ENCODE assay signal across 11 mouse cellular contexts in genomic region chr4:134019210-134019609, GRCm38 (mm10). TPM values are rescaled to one million over a fixed set of nuclear protein-coding genes. Genes with fewer than 3 reads are reported as not detected.
DNase-seq lines count a peak whose midpoint lies in the region; ATAC-seq and TF ChIP-seq lines count a peak whose summit lies in the region.
"Had no signal": no experiment of that assay in that cellular context is flagged by ENCODE, and none has a peak within 500 bp of the region (broad histone marks: within the 10 kb centered on the region; RNA-seq: fewer than 3 reads in every experiment).

No protein-coding gene starts in this region.

- H3K27ac ChIP-seq in heart, embryonic 12.5 days (ENCODE audit: poor library complexity, severe bottlenecking) = no peak overlapping the region
- peak overlapping the region; percentile 87 for H3K27ac ChIP-seq in forebrain, embryonic 11.5 days (ENCODE audit: low read depth, low read length)
- H3K27ac ChIP-seq in liver, embryonic 11.5 days (ENCODE audit: low read depth, low read length) = peak overlapping the region; percentile 75
- peak overlapping the region; percentile 66; the same call in 1 of the 2 replicates for H3K27ac ChIP-seq in neural tube, embryonic 14.5 days (ENCODE audit: low read depth, low read length)
- H3K27ac ChIP-seq in cerebellum, adult 2 months (ENCODE audit: insufficient read depth, low read length) = no peak overlapping the region

- no peak for DNase-seq in heart, adult 18-20 months
- DNase-seq in forebrain, embryonic 11.5 days (ENCODE audit: low spot score) = peak; percentile 81
- peak; percentile 54 for DNase-seq in liver, embryonic 11.5 days (ENCODE audit: low spot score)
- no peak for DNase-seq in adrenal gland, postnatal 25 days
- no peak for DNase-seq in cerebellum, adult 2 months
- DNase-seq: B cell, adult 2 months; kidney, postnatal 25 days; lung, adult 2 months had no signal

- no peak overlapping the region for H3K4me3 ChIP-seq in heart, embryonic 12.5 days
- peak overlapping the region; percentile 48 for H3K4me3 ChIP-seq in forebrain, embryonic 11.5 days (ENCODE audit: low read depth, low read length)
- H3K4me3 ChIP-seq in liver, embryonic 11.5 days (ENCODE audit: low read depth, low read length) = peak overlapping the region; percentile 27; the same call in 1 of the 2 replicates
- H3K4me3 ChIP-seq in neural tube, embryonic 14.5 days (ENCODE audit: low read depth, low read length) = peak overlapping the region; percentile 15; the same call in 1 of the 2 replicates
- no peak overlapping the region for H3K4me3 ChIP-seq in cerebellum, adult 2 months (replicated peaks; ENCODE audit: insufficient read depth, low read depth, low read length)

- WGBS in heart, embryonic 12.5 days = 0% methylated on average over 10 of the region's 10 CpGs
- WGBS in forebrain, embryonic 11.5 days = 0% methylated on average over 7 of the region's 10 CpGs
- 3% methylated on average over 9 of the region's 10 CpGs for WGBS in liver, embryonic 11.5 days
- WGBS in neural tube, embryonic 14.5 days = 0% methylated on average over 8 of the region's 10 CpGs
- WGBS in cerebellum, adult 2 months = 5% methylated on average over 10 of the region's 10 CpGs

- no peak for TF ChIP-seq CTCF in cerebellum, adult 2 months (IDR thresholded peaks at IDR 0.05; ENCODE audit: borderline replicate concordance, insufficient read depth, low read depth, low read length)

- no peaks in the 10 kb centered on the region for H3K36me3 ChIP-seq in heart, embryonic 12.5 days
- no peaks in the 10 kb centered on the region for H3K36me3 ChIP-seq in forebrain, embryonic 11.5 days (ENCODE audit: control insufficient read depth, insufficient read depth, low read length)
- no peaks in the 10 kb centered on the region for H3K36me3 ChIP-seq in liver, embryonic 11.5 days (ENCODE audit: control insufficient read depth, insufficient read depth, low read length)
- no peaks in the 10 kb centered on the region for H3K36me3 ChIP-seq in neural tube, embryonic 14.5 days (ENCODE audit: control insufficient read depth, insufficient read depth, low read length)

- H3K4me1 ChIP-seq in heart, embryonic 12.5 days (replicated peaks) = peaks cover 47% of the 10 kb centered on the region
- H3K4me1 ChIP-seq in forebrain, embryonic 11.5 days (replicated peaks; ENCODE audit: control insufficient read depth, insufficient read depth, low read length) = peaks cover 35% of the 10 kb centered on the region
- peaks cover 8% of the 10 kb centered on the region; the same call in 1 of the 2 replicates for H3K4me1 ChIP-seq in liver, embryonic 11.5 days (replicated peaks; ENCODE audit: control insufficient read depth, insufficient read depth, low read length)
- peaks cover 13% of the 10 kb centered on the region; the same call in 1 of the 2 replicates for H3K4me1 ChIP-seq in neural tube, embryonic 14.5 days (ENCODE audit: control insufficient read depth, insufficient read depth, low read length)
- H3K4me1 ChIP-seq in cerebellum, adult 2 months (ENCODE audit: control insufficient read depth, insufficient read depth, low read length) = peaks cover 14% of the 10 kb centered on the region

- H3K9ac ChIP-seq in heart, embryonic 12.5 days = no peak overlapping the region
- H3K9ac ChIP-seq in forebrain, embryonic 11.5 days (ENCODE audit: low read length) = peak overlapping the region; percentile 52
- peak overlapping the region; percentile 37; the same call in 1 of the 2 replicates for H3K9ac ChIP-seq in liver, embryonic 11.5 days (ENCODE audit: low read depth, low read length)
- no peak overlapping the region for H3K9ac ChIP-seq in neural tube, embryonic 14.5 days (replicated peaks; ENCODE audit: low read depth, low read length)

- H3K4me2 ChIP-seq in heart, embryonic 12.5 days = peak overlapping the region; percentile 68
- H3K4me2 ChIP-seq in forebrain, embryonic 11.5 days (ENCODE audit: low read depth, low read length, severe bottlenecking) = peak overlapping the region; percentile 68
- peak overlapping the region; percentile 56 for H3K4me2 ChIP-seq in liver, embryonic 11.5 days
- H3K4me2 ChIP-seq in neural tube, embryonic 14.5 days (ENCODE audit: low read depth, low read length) = peak overlapping the region; percentile 41; the same call in 1 of the 2 replicates

- ATAC-seq in heart, embryonic 12.5 days (ENCODE audit: insufficient number of reproducible peaks, low FRiP score) = no peak
- peak; percentile 40 for ATAC-seq in forebrain, embryonic 11.5 days (replicated peaks; ENCODE audit: low FRiP score)
- ATAC-seq in liver, embryonic 11.5 days (replicated peaks; ENCODE audit: low FRiP score) = peak; percentile 40; the same call in 1 of the 2 replicates
- no peak for ATAC-seq in neural tube, embryonic 14.5 days (ENCODE audit: low read depth)
- no peak for ATAC-seq in frontal cortex, adult (ENCODE audit: low TSS enrichment)

- H3K9me3 ChIP-seq in heart, embryonic 12.5 days (replicated peaks) = no peaks in the 10 kb centered on the region
- no peaks in the 10 kb centered on the region for H3K9me3 ChIP-seq in forebrain, embryonic 11.5 days (ENCODE audit: control insufficient read depth, low read length)
- H3K9me3 ChIP-seq in liver, embryonic 11.5 days (ENCODE audit: control insufficient read depth, low read length) = no peaks in the 10 kb centered on the region
- H3K9me3 ChIP-seq in neural tube, embryonic 14.5 days (ENCODE audit: control insufficient read depth, low read length) = no peaks in the 10 kb centered on the region

- peaks cover 42% of the 10 kb centered on the region for H3K27me3 ChIP-seq in heart, embryonic 12.5 days (replicated peaks)
- no peaks in the 10 kb centered on the region for H3K27me3 ChIP-seq in forebrain, embryonic 11.5 days (ENCODE audit: control insufficient read depth, insufficient read depth, low read length)
- H3K27me3 ChIP-seq in liver, embryonic 11.5 days (replicated peaks; ENCODE audit: control insufficient read depth, insufficient read depth, low read length) = peaks cover 41% of the 10 kb centered on the region
- H3K27me3 ChIP-seq in neural tube, embryonic 14.5 days (ENCODE audit: control insufficient read depth, insufficient read depth, low read length) = no peaks in the 10 kb centered on the region
- H3K27me3 ChIP-seq in cerebellum, adult 2 months (ENCODE audit: control insufficient read depth, insufficient read depth, low read length) = peaks cover 3% of the 10 kb centered on the region; the same call in 1 of the 2 replicates

- TF ChIP-seq POLR2A in cerebellum, adult 2 months (IDR thresholded peaks at IDR 0.05; ENCODE audit: borderline replicate concordance, insufficient read depth, low read length) = no peak

RNA-seq across cellular contexts. Expression of gene Lin28a, which starts 0.6 kb away (rescaled TPM):
- polyA plus RNA-seq in heart, embryonic 12.5 days (2016; fragmentation: Nextera tagmentation; extraction: Ambion mirVana) = 0.64 and 0.99 TPM in 2 replicates
- not detected for total RNA-seq in heart, adult 18-20 months (2021)
- 1.6 and 2.3 TPM in 2 replicates for polyA plus RNA-seq in forebrain, embryonic 11.5 days (2014; fragmentation: Nextera tagmentation; extraction: Ambion mirVana)
- polyA plus RNA-seq in liver, embryonic 11.5 days (2014; fragmentation: Nextera tagmentation; extraction: Ambion mirVana) = 5.8 TPM in 2 replicates
- 0.09 and 0.28 TPM in 2 replicates for polyA plus RNA-seq in neural tube, embryonic 14.5 days (2014; fragmentation: Nextera tagmentation; extraction: Ambion mirVana)
- not detected in 2 replicates for total RNA-seq in adrenal gland, postnatal 25 days (2021)
- polyA plus RNA-seq in cerebellum, adult 2 months (2012; rRNA removed) = 0.16 and 0.23 TPM in 2 replicates

RNA-seq across cellular contexts. Expression of gene Dhdds, which starts 18.5 kb away (rescaled TPM):
- 30.5 and 33.3 TPM in 2 replicates for polyA plus RNA-seq in heart, embryonic 12.5 days (2016; fragmentation: Nextera tagmentation; extraction: Ambion mirVana)
- total RNA-seq in heart, adult 18-20 months (2021) = 10 to 100 TPM; 29.9 to 31.9 TPM
- 41.9 and 46.5 TPM in 2 replicates for polyA plus RNA-seq in forebrain, embryonic 11.5 days (2014; fragmentation: Nextera tagmentation; extraction: Ambion mirVana)
- 30.9 and 39.0 TPM in 2 replicates for polyA plus RNA-seq in liver, embryonic 11.5 days (2014; fragmentation: Nextera tagmentation; extraction: Ambion mirVana)
- polyA plus RNA-seq in neural tube, embryonic 14.5 days (2014; fragmentation: Nextera tagmentation; extraction: Ambion mirVana) = 48.8 and 48.9 TPM in 2 replicates
- total RNA-seq in adrenal gland, postnatal 25 days (2021) = 45.2 and 55.0 TPM in 2 replicates
- polyA plus RNA-seq in cerebellum, adult 2 months (2012; rRNA removed) = 75.8 and 76.6 TPM in 2 replicates

RNA-seq across cellular contexts. Expression of gene Zfp683, which starts 34.4 kb away (rescaled TPM):
- not detected in 2 replicates for polyA plus RNA-seq in heart, embryonic 12.5 days (2016; fragmentation: Nextera tagmentation; extraction: Ambion mirVana)
- not detected for total RNA-seq in heart, adult 18-20 months (2021)
- polyA plus RNA-seq in forebrain, embryonic 11.5 days (2014; fragmentation: Nextera tagmentation; extraction: Ambion mirVana) = not detected in 2 replicates
- polyA plus RNA-seq in liver, embryonic 11.5 days (2014; fragmentation: Nextera tagmentation; extraction: Ambion mirVana) = not detected in 2 replicates
- polyA plus RNA-seq in neural tube, embryonic 14.5 days (2014; fragmentation: Nextera tagmentation; extraction: Ambion mirVana) = not detected in 2 replicates
- total RNA-seq in adrenal gland, postnatal 25 days (2021) = not detected in 2 replicates
- polyA plus RNA-seq in cerebellum, adult 2 months (2012; rRNA removed) = not detected in 2 replicates

RNA-seq across cellular contexts. Expression of gene Crybg2, which starts 41.4 kb away (rescaled TPM):
- 0.41 and 0.51 TPM in 2 replicates for polyA plus RNA-seq in heart, embryonic 12.5 days (2016; fragmentation: Nextera tagmentation; extraction: Ambion mirVana)
- under 1 TPM in 1 of 2 experiments, not detected in 1; 0.08 TPM for total RNA-seq in heart, adult 18-20 months (2021)
- 1.9 and 2.5 TPM in 2 replicates for polyA plus RNA-seq in forebrain, embryonic 11.5 days (2014; fragmentation: Nextera tagmentation; extraction: Ambion mirVana)
- 1.2 and 1.7 TPM in 2 replicates for polyA plus RNA-seq in liver, embryonic 11.5 days (2014; fragmentation: Nextera tagmentation; extraction: Ambion mirVana)
- polyA plus RNA-seq in neural tube, embryonic 14.5 days (2014; fragmentation: Nextera tagmentation; extraction: Ambion mirVana) = 1.6 and 2.9 TPM in 2 replicates
- total RNA-seq in adrenal gland, postnatal 25 days (2021) = 0.15 TPM in 1 of 2 replicates, not detected in the other
- polyA plus RNA-seq in cerebellum, adult 2 months (2012; rRNA removed) = 0.65 and 0.89 TPM in 2 replicates

RNA-seq across cellular contexts. Expression of gene Hmgn2, which starts 50.8 kb away (rescaled TPM):
- polyA plus RNA-seq in heart, embryonic 12.5 days (2016; fragmentation: Nextera tagmentation; extraction: Ambion mirVana) = 1,861 and 1,891 TPM in 2 replicates
- 100 to 1,000 TPM; 106 to 113 TPM for total RNA-seq in heart, adult 18-20 months (2021)
- 4,212 and 4,469 TPM in 2 replicates for polyA plus RNA-seq in forebrain, embryonic 11.5 days (2014; fragmentation: Nextera tagmentation; extraction: Ambion mirVana)
- polyA plus RNA-seq in liver, embryonic 11.5 days (2014; fragmentation: Nextera tagmentation; extraction: Ambion mirVana) = 1,890 and 1,897 TPM in 2 replicates
- 1,100 and 1,186 TPM in 2 replicates for polyA plus RNA-seq in neural tube, embryonic 14.5 days (2014; fragmentation: Nextera tagmentation; extraction: Ambion mirVana)
- 391 and 425 TPM in 2 replicates for total RNA-seq in adrenal gland, postnatal 25 days (2021)
- 140 and 148 TPM in 2 replicates for polyA plus RNA-seq in cerebellum, adult 2 months (2012; rRNA removed)

Comparison
In these comparisons a context has a peak if more than half of its experiments do, and no peak if none do; other contexts are left out.
1. ATAC-seq: peak in forebrain, embryonic 11.5 days (single experiment) and liver, embryonic 11.5 days (single experiment); none in heart, embryonic 12.5 days (single experiment), neural tube, embryonic 14.5 days (single experiment) and frontal cortex, adult (single experiment).
2. H3K27ac ChIP-seq: peak in forebrain, embryonic 11.5 days (single experiment), liver, embryonic 11.5 days (single experiment) and neural tube, embryonic 14.5 days (single experiment); none in heart, embryonic 12.5 days (single experiment) and cerebellum, adult 2 months (single experiment).
3. H3K4me3 ChIP-seq: peak in forebrain, embryonic 11.5 days (single experiment), liver, embryonic 11.5 days (single experiment) and neural tube, embryonic 14.5 days (single experiment); none in heart, embryonic 12.5 days (single experiment) and cerebellum, adult 2 months (single experiment).
4. H3K9ac ChIP-seq: peak in forebrain, embryonic 11.5 days (single experiment) and liver, embryonic 11.5 days (single experiment); none in heart, embryonic 12.5 days (single experiment) and neural tube, embryonic 14.5 days (single experiment).
5. DNase-seq: peak in forebrain, embryonic 11.5 days (single experiment) and liver, embryonic 11.5 days (single experiment); none in heart, adult 18-20 months (0 of 2), adrenal gland, postnatal 25 days (single experiment) and cerebellum, adult 2 months (0 of 2).
6. Peak in every context shown above with its lines, with median percentiles within 50 percentile points of each other: H3K4me2 ChIP-seq.